Mouse (Mus musculus) lung, adult 2 months (tissue): ENCODE data around the gene Adssl1.

Source experiments
- CTCF ChIP-seq: fragments of 200-500 bp; IDR thresholded peaks from 2 replicates; pipeline ENCODE4 v1.5.1; 2011; ENCODE audit warnings: mild to moderate bottlenecking, low read length, control low read depth; ENCODE audit not compliant: insufficient read depth
- POLR2A ChIP-seq: fragments of 200-500 bp; IDR thresholded peaks from 2 replicates; pipeline ENCODE4 v1.6.1; 2011; ENCODE audit warnings: low read depth, mild to moderate bottlenecking, control low read depth, low read length, borderline replicate concordance; ENCODE audit errors: extremely low read depth

DNA sequence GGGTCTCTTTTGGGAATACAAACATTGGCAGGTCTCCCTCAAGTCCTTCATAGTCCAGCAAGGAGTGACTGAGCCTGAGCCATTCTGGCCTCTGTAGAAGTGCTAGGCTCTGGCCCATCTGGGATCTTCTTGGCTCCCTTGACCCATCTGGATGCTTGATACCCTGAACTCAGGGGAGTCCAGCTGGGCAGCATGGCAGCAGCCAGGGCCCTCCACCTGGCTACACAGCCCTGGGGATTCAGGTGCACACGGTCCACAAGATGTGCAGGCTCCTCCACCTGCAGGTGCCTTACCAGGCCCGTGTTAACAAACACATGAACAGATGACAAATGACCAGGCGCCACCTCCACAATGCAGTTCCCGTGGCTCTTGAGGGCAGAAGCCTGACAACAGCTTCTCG lies 44.8 kb downstream of the Adssl1 start:
- TF ChIP-seq POLR2A (no peak), CTCF (no peak)
